Mouse (Mus musculus) heart, adult 2 months (tissue): Measurements from ENCODE around the gene Rb1.

Source experiments
- CTCF ChIP-seq: fragments of 200-600 bp; IDR thresholded peaks from 2 replicates; pipeline ENCODE4 v1.8.1; 2022; ENCODE audit warnings: antibody characterized with exemption, mild to moderate bottlenecking, moderate library complexity
- POLR2A ChIP-seq: fragments of 200-500 bp; IDR thresholded peaks from 2 replicates; pipeline ENCODE4 v1.6.1; 2011; ENCODE audit warnings: mild to moderate bottlenecking, low read depth, low read length, control low read depth; ENCODE audit not compliant: insufficient read depth

DNA sequence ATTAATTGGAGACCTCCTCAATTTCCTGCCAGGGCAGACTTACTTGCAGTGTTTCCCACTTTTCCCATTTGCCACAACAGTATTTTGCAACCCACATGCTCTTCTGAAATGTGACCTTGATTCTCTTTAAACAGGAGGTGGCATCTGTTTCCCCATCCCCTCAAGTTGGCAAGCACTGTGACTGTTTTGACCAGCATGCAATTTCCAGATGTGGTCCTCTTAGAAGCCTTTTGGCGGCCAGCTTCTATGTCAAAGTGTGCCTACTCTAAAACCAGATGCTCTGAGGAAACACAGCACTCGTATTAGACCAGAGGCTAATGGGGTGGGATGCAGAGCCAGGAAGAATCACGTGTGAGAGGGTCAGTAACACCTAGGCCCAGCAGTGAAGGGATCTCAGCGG is 67.4 kb downstream of the Rb1 start:
- no peak for TF ChIP-seq CTCF
- no peak for TF ChIP-seq POLR2A
